Mouse (Mus musculus): Measurements from ENCODE around the gene Socs5. TPM values are rescaled to one million over a fixed set of nuclear protein-coding genes. Genes with fewer than 3 reads are reported as not detected.

Socs5 gene
- polyA plus RNA-seq, 1 experiment = 55.8 TPM

DNA sequence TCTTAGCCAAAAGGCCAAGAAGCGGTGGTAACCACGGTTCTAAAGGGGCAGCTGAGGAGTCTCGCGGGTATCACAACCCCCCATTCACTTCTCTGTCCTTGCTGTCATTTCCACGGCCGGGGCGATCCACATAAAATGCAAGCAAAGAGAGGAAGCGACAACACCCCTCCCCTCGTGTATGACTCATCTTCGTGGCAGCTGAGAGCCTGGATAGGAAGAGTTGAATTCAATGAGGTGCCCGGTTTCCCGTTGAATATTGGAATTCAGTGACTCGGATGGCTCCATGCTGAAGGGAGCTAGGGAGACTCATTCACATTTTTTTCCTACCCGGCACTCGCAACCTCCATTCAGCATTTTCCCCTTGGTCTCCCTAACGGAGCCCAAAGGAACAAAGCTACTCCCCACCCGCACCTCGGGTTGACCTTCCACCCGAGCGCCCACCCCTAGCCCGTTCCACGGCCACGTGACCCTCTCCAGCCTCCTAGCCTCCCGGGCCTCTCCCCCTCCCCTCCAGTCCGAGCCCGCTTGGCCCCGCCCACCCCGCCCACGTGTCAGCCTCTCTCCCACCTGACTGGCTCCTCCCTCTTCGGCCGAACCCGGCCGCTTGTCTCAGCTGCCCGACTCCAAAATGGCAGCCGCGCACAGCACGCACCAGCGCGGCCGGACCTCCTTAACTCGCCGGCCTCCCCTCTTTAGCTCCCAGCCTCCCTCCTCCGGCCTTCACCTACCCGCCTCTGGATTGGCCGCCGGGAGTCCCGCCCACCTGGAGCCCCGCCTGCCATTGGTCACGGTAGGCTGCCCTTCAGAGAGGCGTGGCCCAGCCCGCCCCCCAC is 572 bp upstream of the Socs5 start:
- peak; percentile 96 to 98 for DNase-seq (ENCODE audit: extremely low spot score in 1 of 2, low spot score in 1 of 2)

DNA sequence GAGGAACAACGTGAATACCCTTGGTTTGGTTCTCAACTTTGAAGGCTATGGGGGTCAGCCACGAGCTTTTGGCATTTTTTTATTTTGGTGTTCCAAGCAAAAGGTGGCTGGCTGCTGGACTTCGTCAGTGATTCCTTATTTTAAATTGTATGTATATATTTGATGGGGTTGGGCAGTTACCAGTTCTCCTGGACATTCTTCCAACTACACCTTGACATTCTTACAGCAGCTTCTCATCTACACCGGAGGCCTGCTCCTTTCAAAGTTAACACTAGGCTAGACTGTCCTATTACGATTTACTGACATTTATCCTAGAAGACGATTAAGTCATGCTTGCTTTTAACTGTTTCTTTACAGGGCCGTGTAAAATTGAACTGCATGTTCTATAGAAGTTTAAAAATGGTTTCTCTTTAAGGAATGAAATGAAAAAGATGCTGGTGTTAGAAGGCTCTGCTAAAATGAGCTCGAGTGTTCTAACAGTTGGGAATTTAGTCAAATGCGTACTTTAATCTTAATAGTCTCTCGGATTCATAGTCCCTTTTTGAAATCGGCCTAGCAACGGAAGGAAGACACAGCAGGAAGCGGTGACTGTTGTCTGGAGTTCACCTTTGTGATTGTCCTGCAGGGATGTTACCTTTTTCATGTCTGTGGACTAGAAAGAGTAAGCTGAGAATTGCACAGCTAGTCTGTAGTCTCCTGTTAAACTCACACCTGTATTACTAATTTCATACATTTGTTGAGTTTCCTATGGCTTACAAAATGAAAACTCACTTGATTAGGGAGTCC is 1.2 kb downstream of the Socs5 start:
- DNase-seq (ENCODE audit: extremely low spot score in 1 of 2, low spot score in 1 of 2) = no peak

DNA sequence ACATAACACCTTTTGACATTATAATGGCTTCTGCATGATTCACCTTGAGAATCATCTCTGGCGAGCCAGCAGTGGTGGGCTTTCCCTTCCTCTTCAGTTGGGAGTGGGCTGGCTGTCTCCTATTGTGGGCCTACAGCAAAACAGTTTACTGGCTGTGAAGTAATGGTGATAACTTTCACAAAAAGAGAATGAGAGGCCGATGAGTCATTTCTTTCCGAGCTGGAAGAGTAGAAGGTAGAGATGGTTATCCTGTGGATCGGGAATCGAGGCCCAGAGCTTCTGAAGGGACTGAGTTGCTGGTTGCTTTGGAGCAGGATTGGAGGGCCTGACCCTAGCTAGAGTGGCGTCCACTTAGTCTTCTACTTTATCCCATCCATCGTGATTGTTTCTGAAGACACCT is 2.0 kb downstream of the Socs5 start:
- DNase-seq (ENCODE audit: extremely low spot score in 1 of 2, low spot score in 1 of 2) = peak in 1 of 2 experiments; percentile 30

DNA sequence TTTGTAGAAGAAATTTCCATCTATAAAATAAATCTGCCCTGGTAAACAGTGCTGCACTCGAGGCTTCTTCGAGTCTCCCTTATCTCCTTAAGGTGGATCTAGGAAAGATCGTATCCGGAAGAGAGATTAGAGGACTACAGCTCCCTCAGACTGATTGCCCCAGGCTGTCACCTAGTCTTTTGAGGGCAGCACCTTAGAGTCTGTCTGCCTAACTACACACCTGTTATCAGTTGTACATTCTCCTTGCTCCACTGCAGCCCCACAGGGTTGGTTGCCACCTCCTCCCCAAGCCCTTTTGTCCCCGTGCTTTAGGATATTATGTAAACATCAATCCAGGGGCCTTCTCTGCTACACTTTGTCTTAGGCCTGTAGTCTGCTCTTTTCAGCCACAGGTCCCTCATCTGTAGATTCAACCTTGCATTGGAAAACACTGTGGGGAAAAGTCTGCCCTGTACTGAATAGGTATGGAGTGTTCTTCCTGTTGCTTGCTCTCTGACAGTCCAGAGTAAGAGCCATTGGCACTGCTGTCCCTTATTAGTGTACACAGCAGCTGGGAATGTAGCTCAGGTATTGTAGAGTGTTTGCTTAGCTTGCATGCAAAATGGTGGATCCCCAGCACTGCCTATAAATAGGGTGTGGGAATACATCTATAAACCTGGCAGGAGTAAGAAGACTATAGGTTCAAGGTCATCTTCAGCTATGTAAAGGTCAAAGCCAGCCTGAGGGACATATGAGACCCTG is 5.5 kb downstream of the Socs5 start:
- no peak for DNase-seq (ENCODE audit: extremely low spot score in 1 of 2, low spot score in 1 of 2)

DNA sequence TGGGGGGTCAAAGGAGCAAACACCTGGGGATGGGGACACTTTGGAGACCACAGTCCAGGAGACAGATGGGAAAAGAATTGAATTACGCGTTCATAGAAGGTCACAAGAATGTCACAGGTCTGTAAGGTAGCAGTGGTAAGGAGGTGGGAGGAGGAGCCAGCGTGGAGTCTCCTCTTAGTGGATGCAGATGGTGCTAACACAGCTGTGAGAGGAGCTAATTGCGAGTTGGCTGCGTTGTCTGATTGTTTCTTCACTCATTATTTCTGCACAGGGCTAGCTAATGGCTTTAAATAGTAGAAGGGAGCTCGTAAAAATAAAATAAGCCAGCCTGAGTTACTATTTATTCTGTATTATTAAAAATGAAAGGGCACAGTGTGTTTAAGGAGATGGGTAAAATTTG is 8.1 kb downstream of the Socs5 start:
- DNase-seq (ENCODE audit: extremely low spot score in 1 of 2, low spot score in 1 of 2) = no peak

DNA sequence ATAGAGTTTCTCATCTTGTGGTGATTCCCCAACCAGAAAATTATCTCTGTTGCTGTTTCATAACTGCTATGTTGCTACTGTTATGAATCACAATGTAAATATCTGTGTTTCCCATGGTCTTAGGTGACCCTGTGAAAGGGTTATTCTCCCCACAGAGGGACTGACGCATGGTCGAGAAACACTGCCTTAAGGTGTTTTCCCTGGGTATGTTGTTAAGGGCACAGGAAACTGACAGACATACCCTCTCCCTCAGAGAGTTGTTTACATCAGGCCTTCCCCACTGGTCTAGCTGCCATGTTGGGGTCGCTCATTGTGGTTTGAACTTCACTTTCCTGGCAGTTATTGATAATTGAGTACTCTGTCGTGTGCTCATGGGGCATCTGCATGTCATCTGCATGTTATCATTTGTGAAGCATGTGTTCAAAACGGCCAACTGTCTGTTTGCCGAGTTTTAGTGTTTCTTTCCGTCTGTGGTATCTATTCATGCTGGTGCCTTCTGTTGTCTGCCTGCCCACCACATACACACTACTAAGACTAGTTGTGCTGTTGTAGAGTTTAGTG is 11.6 kb downstream of the Socs5 start:
- no peak for DNase-seq (ENCODE audit: extremely low spot score in 1 of 2, low spot score in 1 of 2)

DNA sequence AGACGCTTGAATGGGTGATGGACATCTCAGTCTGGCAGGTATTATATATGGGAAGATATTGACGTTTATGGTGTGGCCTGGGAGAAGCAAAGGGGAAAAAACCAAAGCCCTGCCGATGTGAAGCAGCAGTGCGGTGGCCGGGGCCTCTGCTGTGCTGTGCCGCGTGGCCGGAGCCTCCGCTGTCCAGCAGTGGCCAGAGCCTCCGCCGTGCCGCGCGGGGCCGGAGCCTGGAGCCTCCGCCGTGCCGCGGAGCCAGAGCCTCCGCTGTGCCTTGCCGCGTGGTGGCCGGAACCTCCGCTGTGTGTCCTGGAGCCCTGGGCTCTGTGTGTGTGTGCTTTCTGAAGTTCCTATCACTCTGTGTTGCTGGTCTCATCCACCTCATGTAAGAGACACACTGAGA is 17.9 kb downstream of the Socs5 start:
- no peak for DNase-seq (ENCODE audit: extremely low spot score in 1 of 2, low spot score in 1 of 2)

DNA sequence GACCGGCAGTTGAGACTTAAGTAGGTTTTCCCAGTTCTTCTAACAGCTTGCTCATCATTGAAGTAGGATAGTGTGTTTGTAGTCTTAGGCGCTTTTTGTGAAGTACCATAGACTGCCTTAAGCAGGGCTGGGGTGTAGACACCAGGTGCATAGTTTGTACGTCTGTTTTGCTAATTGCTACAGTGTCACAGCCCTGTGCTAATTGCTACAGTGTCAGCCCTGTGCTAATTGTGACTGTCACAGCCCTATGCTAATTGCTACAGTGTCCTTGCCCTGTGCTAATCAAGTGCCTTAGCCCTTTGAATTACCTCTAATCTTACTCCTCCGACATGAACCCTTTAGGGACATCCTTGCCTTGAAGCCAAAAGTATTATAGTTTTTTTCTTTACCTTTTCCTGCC is 24.8 kb downstream of the Socs5 start:
- DNase-seq (ENCODE audit: extremely low spot score in 1 of 2, low spot score in 1 of 2) = no peak

DNA sequence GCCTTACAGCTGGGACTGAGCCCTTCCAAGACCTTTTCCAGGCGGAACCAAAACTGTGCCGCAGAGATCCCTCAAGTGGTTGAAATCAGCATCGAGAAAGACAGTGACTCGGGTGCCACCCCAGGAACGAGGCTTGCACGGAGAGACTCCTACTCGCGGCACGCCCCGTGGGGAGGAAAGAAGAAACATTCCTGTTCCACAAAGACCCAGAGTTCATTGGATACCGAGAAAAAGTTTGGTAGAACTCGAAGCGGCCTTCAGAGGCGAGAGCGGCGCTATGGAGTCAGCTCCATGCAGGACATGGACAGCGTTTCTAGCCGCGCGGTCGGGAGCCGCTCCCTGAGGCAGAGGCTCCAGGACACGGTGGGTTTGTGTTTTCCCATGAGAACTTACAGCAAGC is 26.3 kb downstream of the Socs5 start:
- DNase-seq (ENCODE audit: extremely low spot score in 1 of 2, low spot score in 1 of 2) = no peak

DNA sequence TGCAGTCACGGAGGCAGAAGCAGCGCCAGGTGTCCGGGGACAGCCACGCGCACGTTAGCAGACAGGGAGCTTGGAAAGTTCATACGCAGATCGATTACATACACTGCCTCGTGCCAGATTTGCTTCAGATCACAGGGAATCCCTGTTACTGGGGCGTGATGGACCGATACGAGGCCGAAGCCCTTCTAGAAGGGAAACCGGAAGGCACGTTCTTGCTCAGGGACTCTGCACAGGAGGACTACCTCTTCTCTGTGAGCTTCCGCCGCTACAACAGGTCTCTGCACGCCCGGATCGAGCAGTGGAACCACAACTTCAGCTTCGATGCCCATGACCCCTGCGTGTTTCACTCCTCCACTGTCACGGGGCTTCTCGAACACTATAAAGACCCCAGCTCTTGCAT is 27.2 kb downstream of the Socs5 start:
- no peak for DNase-seq (ENCODE audit: extremely low spot score in 1 of 2, low spot score in 1 of 2)

DNA sequence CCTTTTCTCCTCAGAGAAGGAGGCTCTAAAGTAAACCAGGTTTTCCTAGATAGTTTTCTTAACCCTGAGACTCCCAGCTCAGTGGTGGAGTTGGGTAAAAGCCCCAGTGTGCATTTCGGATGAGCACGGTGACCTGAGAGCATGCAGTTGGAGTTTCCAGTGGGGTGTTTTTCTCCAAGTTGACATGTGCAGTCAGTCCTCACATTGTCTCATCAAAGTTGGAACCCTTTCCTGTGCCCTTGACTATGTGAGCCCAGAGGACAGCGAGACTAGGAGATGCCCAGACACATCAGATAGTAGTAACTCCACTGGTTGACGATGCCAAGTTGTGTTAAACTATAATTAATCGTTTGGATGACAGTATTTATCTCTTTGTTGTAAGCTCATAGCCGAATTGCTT is 28.3 kb downstream of the Socs5 start:
- DNase-seq (ENCODE audit: extremely low spot score in 1 of 2, low spot score in 1 of 2) = no peak

DNA sequence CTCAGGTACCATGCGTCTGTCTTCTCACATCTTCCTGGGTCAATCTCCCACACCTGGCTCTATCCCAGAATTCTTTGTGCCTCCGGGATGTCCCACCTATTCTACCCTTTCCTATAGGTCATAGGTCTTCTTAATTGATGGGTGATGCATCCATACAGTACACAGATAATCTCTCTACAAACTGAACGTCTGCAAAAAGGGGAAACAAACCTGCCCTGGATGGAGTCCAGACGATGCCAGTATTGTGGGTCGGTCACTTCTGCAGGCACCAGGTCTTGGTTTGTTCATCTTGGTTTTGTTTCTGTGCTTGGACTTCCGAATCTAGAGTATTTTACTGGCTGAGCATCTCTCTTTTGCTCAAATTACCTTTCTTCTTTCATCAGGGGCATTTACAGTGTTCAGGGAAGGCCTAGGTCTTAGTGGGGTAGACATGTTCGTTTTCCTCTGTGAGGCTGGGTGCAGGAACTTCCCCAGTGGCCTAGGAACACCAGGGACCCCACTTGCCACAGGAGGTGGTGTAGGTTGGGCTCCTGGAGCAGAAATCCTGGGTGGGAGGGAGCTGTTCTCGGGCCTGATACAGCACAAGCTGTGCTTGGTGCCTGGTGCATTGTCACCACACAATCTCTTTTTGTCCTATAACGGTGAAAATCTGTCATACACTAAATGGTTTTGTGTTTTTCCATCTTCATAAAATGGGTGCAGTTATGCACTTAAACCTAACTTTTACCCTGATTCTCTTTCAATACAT is 33.9 kb downstream of the Socs5 start:
- no peak for DNase-seq (ENCODE audit: extremely low spot score in 1 of 2, low spot score in 1 of 2)

DNA sequence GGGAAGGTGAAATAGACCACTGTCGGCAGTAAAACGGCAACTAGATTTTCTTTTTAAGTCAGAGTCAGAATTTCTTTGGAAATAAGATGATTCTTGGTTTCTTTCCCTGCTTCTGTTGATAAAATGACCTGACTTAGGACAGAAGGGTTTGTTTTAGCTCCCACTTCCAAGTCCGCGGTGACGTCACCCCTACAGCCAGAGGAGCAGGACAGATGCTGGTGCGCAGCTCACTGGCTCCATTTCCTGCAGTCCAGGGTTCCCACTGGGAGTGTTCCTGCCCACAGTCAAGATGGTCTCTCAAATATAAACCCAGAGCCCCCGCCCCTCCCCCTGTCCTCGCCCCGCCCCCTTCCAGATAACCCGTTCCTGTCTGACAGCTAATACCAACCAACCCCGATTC is 34.8 kb downstream of the Socs5 start:
- peak; percentile 8 to 31 for DNase-seq (ENCODE audit: extremely low spot score in 1 of 2, low spot score in 1 of 2)

DNA sequence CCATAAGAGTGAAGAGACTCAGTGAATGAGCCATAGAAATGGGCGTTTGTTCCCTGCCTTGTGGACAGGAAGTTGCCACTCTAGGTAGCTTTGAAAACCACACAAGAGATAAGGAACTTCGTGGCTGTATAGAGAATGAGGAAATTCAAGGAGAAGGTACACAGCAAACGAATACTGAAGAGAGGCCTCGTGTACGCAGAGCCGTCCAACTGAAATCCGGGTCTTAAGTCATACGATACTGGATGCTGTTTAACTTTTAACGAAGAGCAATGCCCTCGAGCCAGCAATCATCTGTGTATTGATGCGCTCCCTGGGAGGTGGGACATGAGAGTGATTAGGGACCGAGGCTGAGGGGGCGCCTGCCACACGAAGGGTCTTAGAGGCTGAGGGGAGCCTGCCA is 35.7 kb downstream of the Socs5 start:
- no peak for DNase-seq (ENCODE audit: extremely low spot score in 1 of 2, low spot score in 1 of 2)

DNA sequence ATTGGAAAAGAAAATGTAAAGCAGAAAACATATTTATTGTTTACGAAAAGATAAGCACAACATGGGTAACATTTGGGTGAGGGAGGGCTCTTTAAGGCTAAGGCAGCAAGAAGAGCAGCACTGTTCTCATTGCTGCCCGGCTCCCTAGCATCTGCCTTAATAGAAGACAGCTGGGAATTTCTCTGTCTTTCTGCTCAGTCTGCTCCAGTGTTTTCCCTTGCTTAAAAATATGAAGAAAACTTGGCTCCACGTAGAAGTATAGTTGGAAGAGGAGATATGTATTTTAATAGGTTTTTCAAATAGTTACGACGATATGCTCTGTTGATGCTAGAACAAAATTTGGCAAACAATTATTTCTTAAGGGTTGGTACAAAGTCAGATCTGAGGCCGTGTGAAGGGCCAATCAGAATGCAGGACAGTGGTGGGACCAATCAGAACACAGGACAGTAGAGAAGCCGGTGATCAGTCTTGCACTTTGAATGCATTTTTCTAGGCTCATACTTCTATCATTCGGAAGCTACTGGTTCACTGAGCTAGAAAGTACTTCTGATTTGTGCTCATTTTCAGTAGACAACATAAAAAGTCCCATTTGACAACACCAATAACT is 39.0 kb downstream of the Socs5 start:
- no peak for DNase-seq (ENCODE audit: extremely low spot score in 1 of 2, low spot score in 1 of 2)

DNA sequence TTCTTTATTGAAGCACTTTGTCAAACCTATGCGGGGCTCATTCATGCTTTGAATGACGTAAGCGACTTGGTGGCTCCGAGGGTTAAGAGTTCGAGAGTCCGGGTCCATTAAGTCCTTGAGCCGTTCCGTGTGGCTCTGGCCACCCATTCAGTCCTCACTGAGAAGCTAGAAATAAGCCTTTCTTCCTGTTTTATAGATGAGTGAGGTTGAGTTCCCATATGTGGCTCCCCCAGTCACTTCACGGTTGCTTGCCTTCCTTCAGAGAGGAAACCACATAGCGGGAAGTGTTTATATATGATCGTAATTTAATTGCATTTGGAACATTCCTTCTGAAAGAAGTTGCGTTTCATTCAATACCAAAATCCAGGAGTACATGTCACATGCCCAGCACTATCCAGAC is 42.3 kb downstream of the Socs5 start:
- no peak for DNase-seq (ENCODE audit: extremely low spot score in 1 of 2, low spot score in 1 of 2)

DNA sequence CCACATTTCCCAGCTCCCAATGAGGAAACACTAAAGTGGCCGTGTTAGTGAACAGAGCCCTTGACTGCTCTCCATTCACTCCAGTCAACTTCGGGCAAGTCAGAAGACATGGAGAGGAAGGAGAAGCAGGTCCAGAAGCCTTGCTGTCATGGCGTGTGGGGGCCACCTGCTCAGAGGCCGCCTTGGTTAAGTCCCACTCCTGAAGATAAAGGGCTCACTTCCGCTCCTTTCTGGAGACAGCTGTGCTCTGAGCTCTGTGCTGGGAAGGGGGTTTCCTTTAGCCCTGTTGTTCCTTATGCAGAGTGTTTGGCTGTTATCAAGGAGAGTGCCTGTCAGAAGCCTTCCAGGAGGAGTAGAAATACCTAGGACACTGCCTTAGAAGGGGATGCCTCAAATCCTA is 45.5 kb downstream of the Socs5 start:
- no peak for DNase-seq (ENCODE audit: extremely low spot score in 1 of 2, low spot score in 1 of 2)

DNA sequence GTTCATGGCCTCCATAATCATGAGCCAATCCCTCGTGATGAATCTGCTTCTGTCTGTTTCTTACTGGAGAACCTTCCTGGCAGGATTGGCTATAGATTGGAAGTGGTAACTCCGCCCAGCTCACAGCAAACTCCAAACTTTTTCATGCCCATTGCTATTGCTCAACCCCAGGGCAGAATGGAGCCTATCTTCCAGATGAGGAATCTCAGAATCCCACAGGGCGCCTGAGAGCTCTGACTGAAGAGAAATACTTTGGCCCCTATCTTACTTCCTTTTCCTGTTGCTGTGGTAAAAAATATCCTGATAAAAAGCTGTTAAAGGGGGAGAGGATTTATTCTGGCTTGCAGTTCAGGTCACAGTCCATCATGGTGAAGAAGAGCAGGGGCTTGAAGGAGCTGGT is 48.2 kb downstream of the Socs5 start:
- no peak for DNase-seq (ENCODE audit: extremely low spot score in 1 of 2, low spot score in 1 of 2)

DNA sequence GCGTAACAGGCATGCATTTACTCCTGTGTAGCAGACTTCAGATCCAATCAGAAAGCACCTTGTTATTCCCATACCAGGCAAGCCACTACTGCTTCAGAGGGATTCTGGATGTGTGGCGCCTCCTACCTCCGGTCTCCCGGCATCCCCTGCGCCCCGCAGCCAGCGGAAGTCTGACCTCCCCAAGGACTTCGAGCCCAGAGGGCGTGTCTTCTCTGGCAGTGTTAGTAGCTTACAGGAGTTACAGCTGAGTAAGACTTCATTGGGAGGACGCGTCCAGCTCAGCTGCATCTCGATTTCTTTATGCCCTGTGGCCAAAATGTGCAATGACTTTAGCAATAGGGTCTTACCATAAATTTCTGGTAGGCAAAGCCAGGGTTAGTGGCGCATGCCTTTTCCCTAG is 50.3 kb downstream of the Socs5 start:
- DNase-seq (ENCODE audit: extremely low spot score in 1 of 2, low spot score in 1 of 2) = no peak

DNA sequence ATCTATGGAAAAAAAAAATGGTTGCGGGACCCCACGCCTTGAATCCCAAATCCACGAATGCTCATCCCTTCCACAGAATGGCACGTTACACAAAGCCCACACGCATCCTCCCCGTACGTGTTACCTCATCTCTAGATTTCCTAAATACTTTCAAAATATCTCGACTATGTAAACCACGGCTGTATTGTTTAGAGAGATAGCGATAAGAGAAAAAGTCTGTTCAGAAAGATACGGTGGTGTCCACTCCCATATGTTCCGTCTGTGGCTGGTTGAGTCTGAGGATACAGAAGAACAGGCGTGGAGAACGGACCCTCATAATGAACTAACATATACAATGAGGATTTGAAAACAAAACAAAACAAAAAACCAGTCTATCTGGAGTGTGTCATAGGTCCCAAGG is 51.1 kb downstream of the Socs5 start:
- DNase-seq (ENCODE audit: extremely low spot score in 1 of 2, low spot score in 1 of 2) = no peak
